Mouse (Mus musculus) heart, embryonic 12.5 days (tissue): ENCODE data around the gene Pfas. TPM values are rescaled to one million over a fixed set of nuclear protein-coding genes. Genes with fewer than 3 reads are reported as not detected.
"Not testable (repeated sequence)": the region's sequence is repeated elsewhere in the genome, so short reads cannot be mapped to it uniquely, and the experiment has no call there.

ENCODE experiments used
- ATAC-seq: fragments of 200-750 bp; cut with Nextera tagmentation; 2 replicates; pipeline ENCODE4 v1.8.0; 2017; ENCODE audit warnings: moderate TSS enrichment, moderate library complexity; ENCODE audit not compliant: insufficient number of reproducible peaks, low FRiP score
- H3K27ac ChIP-seq: fragments of 300-500 bp; sonication (generic); 2 replicates; pipeline ENCODE4 v1.5.1; 2016; ENCODE audit warnings: mild to moderate bottlenecking, moderate library complexity; ENCODE audit not compliant: poor library complexity, severe bottlenecking
- H3K27me3 ChIP-seq: fragments of 300-500 bp; sonication (generic); replicated peaks from 2 replicates; pipeline ENCODE4 v1.6.1; 2016; ENCODE audit warnings: mild to moderate bottlenecking, moderate library complexity
- H3K36me3 ChIP-seq: fragments of 300-500 bp; sonication (generic); 2 replicates; pipeline ENCODE4 v1.6.1; 2016; ENCODE audit warnings: mild to moderate bottlenecking, moderate library complexity
- H3K4me1 ChIP-seq: fragments of 300-500 bp; sonication (generic); replicated peaks from 2 replicates; pipeline ENCODE4 v1.6.1; 2016; ENCODE audit warnings: mild to moderate bottlenecking
- H3K4me2 ChIP-seq: fragments of 300-500 bp; sonication (generic); 2 replicates; pipeline ENCODE4 v1.6.1; 2016; ENCODE audit warnings: mild to moderate bottlenecking, moderate library complexity
- H3K4me3 ChIP-seq: fragments of 300-500 bp; sonication (generic); 2 replicates; pipeline ENCODE4 v1.5.1; 2016; ENCODE audit warnings: mild to moderate bottlenecking
- H3K9ac ChIP-seq: fragments of 300-500 bp; sonication (generic); 2 replicates; pipeline ENCODE4 v1.6.1; 2016; ENCODE audit warnings: mild to moderate bottlenecking, moderate library complexity
- H3K9me3 ChIP-seq: fragments of 300-500 bp; sonication (generic); replicated peaks from 2 replicates; pipeline ENCODE4 v1.6.1; 2016; ENCODE audit warnings: mild to moderate bottlenecking, moderate library complexity
- WGBS: fragments of 180-500 bp; shearing (Covaris S2); methylation state at CpG from one replicate; pipeline ENCODE4 v1.1.7; 2016; 5-methylcytosine and 5-hydroxymethylcytosine counted together
- polyA plus RNA-seq: library from polyadenylated mRNA; unstranded; fragments of >200 nt; fragmentation: Nextera tagmentation; extraction: Ambion mirVana; gene quantifications from 2 replicates; pipeline ENCODE4 v1.2.1, GENCODE M21; 2016

Gene Pfas
- polyA plus RNA-seq, 1 experiment from 2014 or later = 21.5 TPM

GRCm38 (mm10) chr11:69015644-69016441 is 7.6 kb upstream of the Pfas start, which contains the start of gene Ctc1:
TSS of gene Ctc1 (plus strand) at chr11:69015911.
- ATAC-seq = peak; percentile 94
- H3K36me3 ChIP-seq = peaks cover under 1% of the 10 kb centered on the region
- 2% methylated on average over 38 of the region's 38 CpGs for WGBS
- H3K4me2 ChIP-seq = peak within 1 kb of the TSS; percentile 75
- H3K4me3 ChIP-seq = peak within 1 kb of the TSS; percentile 60
- H3K27ac ChIP-seq = peak within 1 kb of the TSS; percentile 80
- no peaks in the 10 kb centered on the region for H3K9me3 ChIP-seq
- H3K27me3 ChIP-seq = no peaks in the 10 kb centered on the region
- H3K9ac ChIP-seq = peak within 1 kb of the TSS; percentile 80
- peaks cover 13% of the 10 kb centered on the region for H3K4me1 ChIP-seq

- ATAC-seq = peak; percentile 71
- Histone ChIP-seq H3K27ac (peak overlapping the region; percentile 99), H3K9me3 (no peaks in the 10 kb centered on the region), H3K4me1 (peaks cover 20% of the 10 kb centered on the region), H3K36me3 (no peaks in the 10 kb centered on the region), H3K27me3 (no peaks in the 10 kb centered on the region), H3K4me2 (peak overlapping the region; percentile 86), H3K4me3 (peak overlapping the region; percentile 54), H3K9ac (peak overlapping the region; percentile 84)
- 1% methylated on average over 18 of the region's 18 CpGs for WGBS
Observed at GRCm38 (mm10) chr11:69012071-69012601, 3.9 kb upstream of the Pfas start.

GRCm38 (mm10) chr11:69011445-69011844 is 3.2 kb upstream of the Pfas start:
- ATAC-seq, H3K36me3 ChIP-seq, H3K9ac ChIP-seq, H3K9me3 ChIP-seq, H3K27me3 ChIP-seq: not testable (repeated sequence)
- Histone ChIP-seq H3K27ac (peak overlapping the region; percentile 99), H3K4me1 (peaks cover 13% of the 10 kb centered on the region), H3K4me3 (peak overlapping the region; percentile 54), H3K4me2 (peak overlapping the region; percentile 86)
- 74% methylated on average over 2 of the region's 2 CpGs for WGBS

GRCm38 (mm10) chr11:69010400-69011323 is 2.4 kb upstream of the Pfas start:
- peak overlapping the region; percentile 99 for H3K27ac ChIP-seq
- H3K4me3 ChIP-seq = 0 out of 2 replicates have a peak overlapping the region, but pooled peaks have one; percentile 2
- no peaks in the 10 kb centered on the region for H3K9me3 ChIP-seq
- ATAC-seq = no peak
- H3K9ac ChIP-seq = no peak overlapping the region
- no peaks in the 10 kb centered on the region for H3K27me3 ChIP-seq
- peaks cover 12% of the 10 kb centered on the region for H3K4me1 ChIP-seq
- H3K36me3 ChIP-seq = no peaks in the 10 kb centered on the region; the same call in 1 of the 2 replicates
- 81% methylated on average over 15 of the region's 15 CpGs for WGBS
- H3K4me2 ChIP-seq = peak overlapping the region; percentile 86

- Histone ChIP-seq H3K4me2 (no peak overlapping the region), H3K36me3 (peaks cover 3% of the 10 kb centered on the region; the same call in 1 of the 2 replicates), H3K9me3 (no peaks in the 10 kb centered on the region), H3K4me3 (no peak overlapping the region), H3K4me1 (peaks cover 12% of the 10 kb centered on the region), H3K27ac (no peak overlapping the region), H3K27me3 (no peaks in the 10 kb centered on the region), H3K9ac (no peak overlapping the region)
- WGBS = 88% methylated on average over 1 of the region's 1 CpGs
- no peak for ATAC-seq
Observed at GRCm38 (mm10) chr11:69009508-69009907, 1.2 kb upstream of the Pfas start.

- not testable (repeated sequence) for H3K4me2 ChIP-seq, H3K9me3 ChIP-seq, H3K9ac ChIP-seq, ATAC-seq, H3K27me3 ChIP-seq, H3K27ac ChIP-seq, H3K4me3 ChIP-seq
- Histone ChIP-seq H3K4me1 (peaks cover 18% of the 10 kb centered on the region), H3K36me3 (peaks cover 22% of the 10 kb centered on the region)
Observed at GRCm38 (mm10) chr11:69006575-69006974, 1.7 kb downstream of the Pfas start.

GRCm38 (mm10) chr11:69005193-69005592 is 3.1 kb downstream of the Pfas start:
- Histone ChIP-seq H3K9ac (no peak overlapping the region), H3K36me3 (peaks cover 36% of the 10 kb centered on the region), H3K4me3 (no peak overlapping the region), H3K27ac (no peak overlapping the region), H3K9me3 (no peaks in the 10 kb centered on the region), H3K4me1 (peaks cover 11% of the 10 kb centered on the region), H3K27me3 (no peaks in the 10 kb centered on the region), H3K4me2 (no peak overlapping the region)
- ATAC-seq = no peak
- 83% methylated on average over 7 of the region's 7 CpGs for WGBS

- peaks cover 11% of the 10 kb centered on the region for H3K4me1 ChIP-seq
- no peaks in the 10 kb centered on the region for H3K9me3 ChIP-seq
- H3K27me3 ChIP-seq = no peaks in the 10 kb centered on the region
- H3K4me3 ChIP-seq = no peak overlapping the region
- ATAC-seq = no peak
- no peak overlapping the region for H3K27ac ChIP-seq
- no peak overlapping the region for H3K9ac ChIP-seq
- no peak overlapping the region for H3K4me2 ChIP-seq
- peaks cover 50% of the 10 kb centered on the region for H3K36me3 ChIP-seq
- 48% methylated on average over 4 of the region's 4 CpGs for WGBS
Observed at GRCm38 (mm10) chr11:69003592-69003991, 4.7 kb downstream of the Pfas start.

GRCm38 (mm10) chr11:69002782-69003181 is 5.5 kb downstream of the Pfas start:
- not testable (repeated sequence) for H3K27ac ChIP-seq, H3K27me3 ChIP-seq, H3K4me1 ChIP-seq, H3K9me3 ChIP-seq, H3K9ac ChIP-seq, H3K4me2 ChIP-seq, ATAC-seq, H3K4me3 ChIP-seq
- peaks cover 58% of the 10 kb centered on the region for H3K36me3 ChIP-seq
- WGBS = 86% methylated on average over 4 of the region's 4 CpGs

- no peak overlapping the region for H3K4me3 ChIP-seq
- H3K27ac ChIP-seq = no peak overlapping the region
- 82% methylated on average over 4 of the region's 4 CpGs for WGBS
- H3K4me2 ChIP-seq = no peak overlapping the region
- ATAC-seq = no peak
- no peaks in the 10 kb centered on the region for H3K27me3 ChIP-seq
- H3K36me3 ChIP-seq = peaks cover 93% of the 10 kb centered on the region
- no peaks in the 10 kb centered on the region for H3K9me3 ChIP-seq
- no peak overlapping the region for H3K9ac ChIP-seq
- H3K4me1 ChIP-seq = no peaks in the 10 kb centered on the region
Observed at GRCm38 (mm10) chr11:68997080-68997479, 11.2 kb downstream of the Pfas start.

GRCm38 (mm10) chr11:68994377-68994776 is 13.9 kb downstream of the Pfas start:
- 95% methylated on average over 3 of the region's 3 CpGs for WGBS

More at GRCm38 (mm10) chr11:68994377-68994776, 13.9 kb downstream of the Pfas start:
- no peak for ATAC-seq
- H3K4me3 ChIP-seq = no peak overlapping the region
- H3K9ac ChIP-seq = no peak overlapping the region
- no peak overlapping the region for H3K27ac ChIP-seq
- no peak overlapping the region for H3K4me2 ChIP-seq
- no peaks in the 10 kb centered on the region for H3K27me3 ChIP-seq
- H3K4me1 ChIP-seq = no peaks in the 10 kb centered on the region
- H3K9me3 ChIP-seq = no peaks in the 10 kb centered on the region
- peaks cover 93% of the 10 kb centered on the region for H3K36me3 ChIP-seq
